Mouse (Mus musculus) lung, embryonic 14.5 days (tissue): Measurements from ENCODE around the gene Cand2. TPM values are rescaled to one million over a fixed set of nuclear protein-coding genes. Genes with fewer than 3 reads are reported as not detected.

Source experiments
- ATAC-seq: fragments of 200-750 bp; cut with Nextera tagmentation; 2 replicates; pipeline ENCODE4 v1.8.0; 2017; ENCODE audit warnings: mild to moderate bottlenecking, moderate TSS enrichment, moderate library complexity; ENCODE audit not compliant: insufficient read depth
- DNase-seq: peaks from one replicate; pipeline ENCODE4 v3.0.0-alpha.2; 2015
- H3K27ac ChIP-seq: fragments of 300-500 bp; sonication (generic); 2 replicates; pipeline ENCODE4 v1.5.1; 2014; ENCODE audit warnings: low read depth, mild to moderate bottlenecking, moderate library complexity
- H3K27me3 ChIP-seq: fragments of 300-500 bp; sonication (generic); 2 replicates; pipeline ENCODE4 v1.6.1; 2014; ENCODE audit warnings: low read length, control low read depth; ENCODE audit not compliant: insufficient read depth
- H3K36me3 ChIP-seq: fragments of 300-500 bp; sonication (generic); 2 replicates; pipeline ENCODE4 v1.6.1; 2014; ENCODE audit warnings: control low read depth; ENCODE audit not compliant: insufficient read depth
- H3K4me1 ChIP-seq: fragments of 300-500 bp; sonication (generic); 2 replicates; pipeline ENCODE4 v1.6.1; 2014; ENCODE audit warnings: antibody characterized with exemption, control low read depth; ENCODE audit not compliant: insufficient read depth
- H3K4me2 ChIP-seq: fragments of 300-500 bp; sonication (generic); 2 replicates; pipeline ENCODE4 v1.6.1; 2014; ENCODE audit warnings: mild to moderate bottlenecking
- H3K4me3 ChIP-seq: fragments of 300-500 bp; sonication (generic); 2 replicates; pipeline ENCODE4 v1.5.1; 2014; ENCODE audit warnings: low read depth, low read length
- H3K9ac ChIP-seq: fragments of 300-500 bp; sonication (generic); 2 replicates; pipeline ENCODE4 v1.6.1; 2014
- H3K9me3 ChIP-seq: fragments of 300-500 bp; sonication (generic); 2 replicates; pipeline ENCODE4 v1.6.1; 2016; ENCODE audit warnings: low read depth, low read length, control low read depth
- CTCF ChIP-seq: IDR thresholded peaks from 2 replicates; pipeline ENCODE4 v1.5.1; 2016; ENCODE audit warnings: antibody characterized with exemption, low read depth
- WGBS: fragments of 180-500 bp; shearing (Covaris S2); extraction: QIAGEN DNeasy Blood & Tissue Kit; methylation state at CpG from one replicate; pipeline ENCODE4 v1.1.7; 2014; 5-methylcytosine and 5-hydroxymethylcytosine counted together
- microRNA-seq: library from miRNA; unstranded; fragments of <30 nt; microRNA quantifications from one replicate; pipeline ENCODE4, GENCODE M21; 2016; ENCODE audit warnings: borderline number of aligned reads
- polyA plus RNA-seq: library from polyadenylated mRNA; unstranded; fragments of >200 nt; fragmentation: Nextera tagmentation; extraction: Ambion mirVana; gene quantifications from 2 replicates; pipeline ENCODE4 v1.2.1, GENCODE M21; 2014

Cand2 gene
- polyA plus RNA-seq, 1 experiment from 2014 or later: 46.3 TPM

DNA sequence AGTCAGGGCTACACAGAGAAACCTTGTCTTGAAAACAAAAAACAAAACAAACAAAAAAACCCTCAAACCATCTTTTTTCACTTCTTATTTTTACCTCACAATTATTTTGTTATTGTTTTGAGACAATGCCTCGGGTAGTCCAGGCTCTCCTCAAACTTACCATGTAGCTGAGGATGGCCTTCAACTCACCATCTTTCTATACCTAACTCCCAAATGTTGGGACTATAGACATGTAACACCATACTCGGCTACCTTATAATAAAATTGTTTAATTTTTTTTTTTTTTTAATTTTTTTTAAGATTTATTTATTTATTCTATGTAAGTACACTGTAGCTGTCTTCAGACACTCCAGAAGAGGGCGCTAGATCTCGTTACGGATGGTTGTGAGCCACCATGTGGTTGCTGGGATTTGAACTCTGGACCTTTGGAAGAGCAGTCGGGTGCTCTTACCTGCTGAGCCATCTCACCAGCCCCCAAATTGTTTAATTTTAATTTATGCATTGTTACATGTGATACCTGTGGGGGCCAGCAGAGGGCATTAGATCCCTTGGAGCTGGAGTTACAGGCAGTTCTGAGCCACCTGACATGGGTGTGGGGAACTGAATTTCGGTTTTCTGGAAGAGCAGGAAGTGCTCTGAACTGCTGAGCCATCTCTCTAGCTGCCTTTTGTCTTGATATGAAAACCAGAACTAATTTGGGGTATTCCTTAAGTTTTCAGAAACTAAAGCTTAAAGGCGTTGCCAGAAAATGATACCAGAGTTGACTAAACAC lies 72.5 kb downstream of the Cand2 start:
- DNase-seq (peak; percentile 78), ATAC-seq (peak; percentile 52; the same call in 1 of the 2 replicates)
- Histone ChIP-seq H3K4me1 (no peaks in the 10 kb centered on the region), H3K27me3 (no peaks in the 10 kb centered on the region), H3K4me2 (no peak overlapping the region), H3K27ac (no peak overlapping the region), H3K9me3 (no peaks in the 10 kb centered on the region), H3K36me3 (peaks cover 47% of the 10 kb centered on the region), H3K9ac (no peak overlapping the region), H3K4me3 (no peak overlapping the region)
- 40% methylated on average over 6 of the region's 8 CpGs for WGBS
- TF ChIP-seq CTCF: peak; percentile 76

DNA sequence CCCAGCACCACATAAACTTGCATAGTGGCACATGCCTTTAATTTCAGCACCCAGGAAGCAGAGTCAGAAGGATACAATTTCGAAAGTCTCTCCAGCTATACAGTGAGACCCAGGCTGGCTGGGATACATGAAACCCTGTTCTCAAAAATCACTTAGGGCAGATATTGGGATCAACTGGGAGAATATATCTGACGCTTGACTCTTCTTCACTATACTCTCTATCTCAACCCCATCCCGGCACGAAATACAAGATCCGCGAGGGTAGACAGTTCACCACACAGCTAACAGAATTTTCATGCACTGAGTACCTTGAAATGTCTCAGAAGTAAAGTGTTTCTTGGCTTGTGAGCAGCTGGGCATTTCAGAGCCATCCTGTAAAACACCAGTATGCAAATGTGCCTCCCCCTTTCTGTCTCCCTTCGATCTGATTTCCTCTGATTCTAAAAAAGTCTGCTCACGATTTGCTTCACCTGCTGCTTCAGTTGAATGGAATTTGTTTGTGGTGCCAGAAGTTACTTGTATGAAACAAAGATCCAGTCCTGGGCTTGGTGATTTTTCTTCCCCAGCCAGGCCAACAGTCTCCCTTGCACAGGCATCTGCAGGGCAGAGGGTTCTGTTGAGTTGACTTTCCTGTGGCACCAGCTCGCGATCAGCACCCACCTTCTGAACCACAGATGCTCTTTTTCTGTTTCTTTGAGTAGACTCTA lies 74.4 kb downstream of the Cand2 start:
- no peak for ATAC-seq
- DNase-seq: no peak
- no peaks in the 10 kb centered on the region for H3K9me3 ChIP-seq
- no peak overlapping the region for H3K9ac ChIP-seq
- no peaks in the 10 kb centered on the region for H3K27me3 ChIP-seq
- 0 out of 2 replicates have a peak, but pooled peaks cover under 1% of the 10 kb centered on the region for H3K4me1 ChIP-seq
- peaks cover 29% of the 10 kb centered on the region for H3K36me3 ChIP-seq
- TF ChIP-seq CTCF: no peak
- H3K4me2 ChIP-seq: no peak overlapping the region
- H3K4me3 ChIP-seq: no peak overlapping the region
- H3K27ac ChIP-seq: no peak overlapping the region
- 92% methylated on average over 10 of the region's 10 CpGs for WGBS

DNA sequence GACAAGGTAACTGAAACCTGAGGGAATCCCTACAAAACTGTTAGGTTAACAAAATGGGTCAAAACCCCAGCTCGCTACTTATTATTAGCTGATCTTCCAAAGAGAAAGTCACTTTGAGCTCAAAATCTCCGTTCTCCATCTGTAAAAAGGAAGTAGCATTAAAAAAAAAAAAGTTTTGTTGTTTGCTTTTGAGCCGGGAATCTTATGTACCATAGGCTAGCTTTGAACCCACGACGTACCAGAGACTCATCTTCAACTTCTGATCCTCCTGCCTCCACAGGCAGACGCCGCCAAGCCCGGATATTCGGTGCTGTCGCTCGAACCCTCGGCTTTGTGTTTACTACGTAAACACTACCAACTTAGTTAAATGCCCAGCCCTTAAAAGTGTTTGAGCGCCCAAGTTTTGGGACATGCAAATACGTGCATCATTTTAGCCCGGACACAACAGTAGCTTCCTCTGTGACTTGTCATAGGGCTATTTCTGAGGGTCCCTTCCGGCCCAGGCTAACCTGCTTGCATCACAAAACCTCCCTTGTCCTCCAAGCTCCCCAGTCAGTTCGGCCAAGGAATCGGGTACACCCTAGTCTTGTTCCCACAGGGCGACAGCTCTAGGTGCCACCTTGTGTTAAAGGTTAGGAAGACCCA lies 78.2 kb downstream of the Cand2 start:
- WGBS: 6% methylated on average over 20 of the region's 20 CpGs

DNA sequence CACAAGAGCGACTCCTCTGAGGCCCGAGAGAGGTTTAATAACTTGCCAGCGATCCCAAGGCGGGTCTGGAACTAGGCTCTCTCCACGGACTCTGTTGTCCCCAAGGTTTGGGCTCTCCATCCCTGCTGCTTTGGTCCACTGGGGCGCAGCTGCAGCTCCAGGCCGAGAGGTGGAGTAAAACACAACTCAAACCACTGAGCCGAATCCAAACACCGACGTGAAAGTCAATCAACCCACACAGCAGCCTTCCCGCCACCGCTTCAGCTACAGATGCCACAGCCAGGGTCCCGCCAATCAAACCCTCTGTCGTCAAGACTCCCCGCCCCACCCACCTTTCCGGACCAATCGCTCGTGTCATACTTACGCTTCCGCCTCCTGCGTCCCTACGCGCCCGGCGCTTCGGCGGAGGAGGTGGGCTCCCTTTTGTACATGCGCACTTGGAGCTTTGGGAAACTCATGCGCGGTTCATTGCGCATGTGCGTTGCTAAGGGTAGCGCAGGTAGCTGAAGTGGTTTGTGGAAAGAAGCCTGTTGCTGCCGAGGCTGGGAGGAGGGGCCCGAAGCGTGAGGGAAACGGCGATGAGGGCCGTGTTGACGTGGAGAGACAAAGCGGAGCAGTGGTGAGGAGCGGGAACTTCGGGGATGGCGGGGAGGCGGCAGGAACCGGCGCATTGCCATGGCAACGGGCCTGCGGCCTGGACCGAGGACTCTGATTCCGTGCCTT lies 78.9 kb downstream of the Cand2 start, which contains the start of the genes Mbd4 and Ift122:
Mbd4 (minus strand) TSS at position 281 of the 723 bp plus-strand sequence.
Ift122 (plus strand) TSS at position 380 of the 723 bp plus-strand sequence.
- under 1% methylated on average over 49 of the region's 51 CpGs for WGBS
- Histone ChIP-seq H3K36me3 (peaks cover 16% of the 10 kb centered on the region), H3K9me3 (no peaks in the 10 kb centered on the region), H3K4me2 (peak within 1 kb of the TSS; percentile 82), H3K4me1 (peaks cover 26% of the 10 kb centered on the region), H3K9ac (peak within 1 kb of the TSS; percentile 64), H3K4me3 (peak within 1 kb of the TSS; percentile 60), H3K27ac (peak within 1 kb of the TSS; percentile 94), H3K27me3 (no peaks in the 10 kb centered on the region)
- TF ChIP-seq CTCF: peak; percentile 71
- ATAC-seq (peak; percentile 98), DNase-seq (peak; percentile 100)

More for the DNA sequence above, 78.2 kb downstream of the Cand2 start:
- Histone ChIP-seq H3K4me1 (peaks cover 23% of the 10 kb centered on the region), H3K9ac (peak overlapping the region; percentile 64), H3K27ac (peak overlapping the region; percentile 94), H3K4me2 (peak overlapping the region; percentile 82), H3K4me3 (peak overlapping the region; percentile 60), H3K36me3 (peaks cover 18% of the 10 kb centered on the region), H3K9me3 (no peaks in the 10 kb centered on the region), H3K27me3 (no peaks in the 10 kb centered on the region)
- DNase-seq (no peak), ATAC-seq (no peak)
- no peak for TF ChIP-seq CTCF

DNA sequence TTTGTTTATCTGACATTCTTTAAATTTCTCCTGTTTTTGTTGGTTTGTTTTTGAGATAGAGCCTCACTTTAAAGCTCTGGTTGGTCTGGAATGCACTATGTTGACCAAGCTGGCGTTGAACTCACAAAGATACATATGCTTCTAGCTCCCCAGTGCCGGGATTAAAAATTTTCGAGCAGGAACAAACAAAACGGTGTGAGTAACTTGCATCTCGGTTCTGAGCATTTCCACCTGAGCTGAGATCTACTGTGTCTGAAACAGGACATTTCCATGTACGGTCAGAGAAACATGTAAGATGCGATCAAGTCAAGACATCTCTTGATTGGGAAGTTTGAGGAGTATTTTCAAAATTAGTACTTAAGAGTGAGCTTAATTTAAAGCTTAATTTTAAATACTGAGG lies 79.6 kb downstream of the Cand2 start:
- no peak for ATAC-seq
- peak overlapping the region; percentile 56 for H3K9ac ChIP-seq
- 36% methylated on average over 7 of the region's 7 CpGs for WGBS

DNA sequence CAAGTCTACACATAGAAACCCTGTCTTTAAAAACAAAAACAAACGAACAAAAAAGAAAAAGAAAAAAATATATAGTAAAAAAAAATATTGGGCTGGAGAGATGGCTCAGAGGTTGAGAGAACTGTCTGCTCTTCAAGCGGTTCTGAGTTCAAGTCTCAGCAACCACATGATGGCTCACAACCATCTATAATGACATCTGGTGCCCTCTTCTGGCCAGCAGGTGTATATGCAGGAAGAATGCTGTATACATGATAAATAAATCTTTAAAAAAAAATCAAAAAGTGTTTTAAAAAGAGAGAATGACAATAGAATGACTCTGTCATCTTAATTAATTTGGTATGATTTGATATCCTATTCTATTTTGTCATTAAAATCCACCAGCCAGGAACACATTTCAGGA lies 80.1 kb downstream of the Cand2 start:
- ATAC-seq (no peak), DNase-seq (peak; percentile 33)
- Histone ChIP-seq H3K9me3 (no peaks in the 10 kb centered on the region), H3K4me3 (no peak overlapping the region), H3K27me3 (no peaks in the 10 kb centered on the region), H3K4me1 (peaks cover 32% of the 10 kb centered on the region), H3K27ac (no peak overlapping the region), H3K4me2 (no peak overlapping the region; the same call in 1 of the 2 replicates), H3K36me3 (peaks cover 4% of the 10 kb centered on the region), H3K9ac (no peak overlapping the region)
- WGBS: 62% methylated on average over 2 of the region's 2 CpGs
- peak; percentile 50 for TF ChIP-seq CTCF

More for the DNA sequence above, 79.6 kb downstream of the Cand2 start:
- H3K27ac ChIP-seq: peak overlapping the region; percentile 91
- no peaks in the 10 kb centered on the region for H3K27me3 ChIP-seq
- peaks cover 27% of the 10 kb centered on the region for H3K4me1 ChIP-seq
- H3K4me2 ChIP-seq: peak overlapping the region; percentile 82
- DNase-seq: peak; percentile 34
- TF ChIP-seq CTCF: no peak
- peaks cover 9% of the 10 kb centered on the region for H3K36me3 ChIP-seq
- no peaks in the 10 kb centered on the region for H3K9me3 ChIP-seq
- peak overlapping the region; percentile 60 for H3K4me3 ChIP-seq

Small RNA genes within 50 kb of the gene (microRNA-seq; reads per million reads assigned to microRNA genes)
- gene Mir7660: not detected

Other genes starting within 250 kb of the Cand2 start
- 30.6 and 30.9 TPM in 2 replicates for gene Tsen2, start 229.9 kb upstream of the Cand2 start, polyA plus RNA-seq
- 0.58 and 0.86 TPM in 2 replicates for gene Mkrn2os, start 182.0 kb upstream of the Cand2 start, polyA plus RNA-seq
- gene Mkrn2, start 172.6 kb upstream of the Cand2 start, polyA plus RNA-seq: 25.8 and 29.6 TPM in 2 replicates
- 121 and 122 TPM in 2 replicates for gene Raf1, start 97.9 kb upstream of the Cand2 start, polyA plus RNA-seq
- gene Tmem40, start 12.1 kb upstream of the Cand2 start, polyA plus RNA-seq: 2.2 and 2.4 TPM in 2 replicates
- gene Rpl32, start 34.2 kb downstream of the Cand2 start, polyA plus RNA-seq: 2,372 and 2,581 TPM in 2 replicates
- 0.80 and 0.87 TPM in 2 replicates for gene Efcab12, start 63.9 kb downstream of the Cand2 start, polyA plus RNA-seq
- 17.1 and 20.1 TPM in 2 replicates for gene Mbd4, start 78.8 kb downstream of the Cand2 start, polyA plus RNA-seq
- 22.2 and 25.6 TPM in 2 replicates for gene Ift122, start 78.9 kb downstream of the Cand2 start, polyA plus RNA-seq
- 0.09 and 0.18 TPM in 2 replicates for gene Rho, start 157.2 kb downstream of the Cand2 start, polyA plus RNA-seq
- not detected in 2 replicates for gene H1foo, start 170.4 kb downstream of the Cand2 start, polyA plus RNA-seq
- 81.9 and 84.2 TPM in 2 replicates for gene Plxnd1, start 220.5 kb downstream of the Cand2 start, polyA plus RNA-seq